Mouse (Mus musculus) neural tube, embryonic 13.5 days (tissue): ENCODE results near the gene Glod5. TPM values are rescaled to one million over a fixed set of nuclear protein-coding genes. Genes with fewer than 3 reads are reported as not detected.
"Not testable (repeated sequence)": the region's sequence is repeated elsewhere in the genome, so short reads cannot be mapped to it uniquely, and the experiment has no call there.

Experiments used
- ATAC-seq: fragments of 200-750 bp; cut with Nextera tagmentation; 2 replicates; pipeline ENCODE4 v1.8.0; 2017; ENCODE audit warnings: low read depth, mild to moderate bottlenecking, moderate TSS enrichment, moderate library complexity
- H3K27ac ChIP-seq: fragments of 300-500 bp; sonication (generic); replicated peaks from 2 replicates; pipeline ENCODE4 v1.5.1; 2015; ENCODE audit warnings: moderate library complexity, mild to moderate bottlenecking, inconsistent platforms
- H3K27me3 ChIP-seq: fragments of 300-500 bp; sonication (generic); 2 replicates; pipeline ENCODE4 v1.6.1; 2015; ENCODE audit warnings: mild to moderate bottlenecking, inconsistent platforms
- H3K36me3 ChIP-seq: fragments of 300-500 bp; sonication (generic); 2 replicates; pipeline ENCODE4 v1.6.1; 2015; ENCODE audit warnings: mild to moderate bottlenecking, inconsistent platforms
- H3K4me1 ChIP-seq: fragments of 300-500 bp; sonication (generic); replicated peaks from 2 replicates; pipeline ENCODE4 v1.6.1; 2015; ENCODE audit warnings: inconsistent platforms
- H3K4me2 ChIP-seq: fragments of 300-500 bp; sonication (generic); 2 replicates; pipeline ENCODE4 v1.6.1; 2015; ENCODE audit warnings: inconsistent platforms, mild to moderate bottlenecking, moderate library complexity
- H3K4me3 ChIP-seq: fragments of 300-500 bp; sonication (generic); 2 replicates; pipeline ENCODE4 v1.5.1; 2015; ENCODE audit warnings: mild to moderate bottlenecking, inconsistent platforms
- H3K9ac ChIP-seq: fragments of 300-500 bp; sonication (generic); 2 replicates; pipeline ENCODE4 v1.6.1; 2015; ENCODE audit warnings: moderate library complexity, mild to moderate bottlenecking, inconsistent platforms
- H3K9me3 ChIP-seq: fragments of 300-500 bp; sonication (generic); 2 replicates; pipeline ENCODE4 v1.6.1; 2016; ENCODE audit warnings: inconsistent platforms
- WGBS: fragments of 180-500 bp; shearing (Covaris S2); methylation state at CpG from one replicate; pipeline ENCODE4 v1.1.7; 2015; 5-methylcytosine and 5-hydroxymethylcytosine counted together
- polyA plus RNA-seq: library from polyadenylated mRNA; unstranded; fragments of >200 nt; fragmentation: Nextera tagmentation; extraction: Ambion mirVana; gene quantifications from 2 replicates; pipeline ENCODE4 v1.2.1, GENCODE M21; 2015

Glod5 gene
- polyA plus RNA-seq, result not detected in 2 replicates

DNA sequence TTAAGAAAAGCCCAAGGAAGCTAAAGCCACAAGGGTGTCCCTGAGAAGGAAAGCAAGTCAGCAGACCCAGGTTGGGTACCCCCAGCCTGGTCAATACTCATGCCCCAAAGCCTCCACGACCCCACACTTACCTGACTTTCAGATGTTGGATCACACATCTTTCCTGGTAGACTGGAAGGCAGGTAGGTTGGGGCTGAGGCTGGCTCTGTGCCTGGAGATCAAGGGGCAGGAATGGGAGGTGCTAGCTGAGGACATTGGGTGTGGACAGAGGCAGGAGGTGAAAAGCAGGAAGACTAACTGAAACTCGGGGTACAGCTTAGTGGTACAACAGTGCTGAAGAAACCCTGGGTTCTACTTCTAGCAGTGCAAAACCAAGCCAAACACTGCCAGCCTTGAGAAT, at the start of gene Glod5:
Gene Glod5 (minus strand): TSS at position 207 of the 400 bp plus-strand sequence.
- ATAC-seq, result no peak
- 77% methylated on average over 2 of the region's 2 CpGs for WGBS
- Histone ChIP-seq H3K4me2 (no peak within 1 kb of the TSS), H3K36me3 (no peaks in the 10 kb centered on the region), H3K4me3 (no peak within 1 kb of the TSS), H3K9me3 (no peaks in the 10 kb centered on the region), H3K27me3 (no peaks in the 10 kb centered on the region), H3K9ac (no peak within 1 kb of the TSS), H3K27ac (no peak within 1 kb of the TSS), H3K4me1 (no peaks in the 10 kb centered on the region)

DNA sequence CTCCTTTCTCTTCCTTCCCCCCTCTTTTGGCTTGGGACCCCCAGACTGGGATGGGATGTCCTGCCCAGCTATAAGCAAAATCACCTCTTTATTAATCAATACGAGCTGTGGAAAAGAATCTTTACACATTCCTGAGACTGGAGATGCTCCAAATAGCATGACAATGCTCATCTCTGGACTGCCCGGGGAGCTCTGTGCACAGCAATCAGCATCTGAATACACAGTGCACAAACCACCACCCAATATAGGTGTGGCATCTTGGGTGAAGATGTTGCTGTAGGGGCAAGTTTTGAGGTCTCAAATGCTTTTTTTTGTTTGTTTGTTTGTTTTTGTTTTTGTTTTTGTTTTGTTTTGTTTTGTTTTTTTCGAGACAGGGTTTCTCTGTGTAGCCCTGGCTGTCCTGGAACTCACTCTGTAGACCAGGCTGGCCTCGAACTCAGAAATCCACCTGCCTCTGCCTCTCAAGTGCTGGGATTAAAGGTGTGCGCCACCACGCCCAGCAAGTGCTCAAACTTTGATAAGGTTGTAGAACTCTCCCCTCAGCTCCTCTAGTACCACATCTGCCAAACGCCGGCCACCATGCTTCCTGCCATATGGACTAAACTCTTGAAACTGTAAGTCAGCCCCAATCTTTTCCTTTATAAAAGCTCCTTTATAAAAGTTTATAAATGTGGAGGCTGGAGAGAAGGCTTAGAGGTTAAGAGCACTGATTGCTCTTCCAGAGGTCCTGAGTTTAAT, 32.9 kb upstream of the Glod5 start:
- not testable (repeated sequence) for H3K4me2 ChIP-seq, H3K9me3 ChIP-seq, H3K36me3 ChIP-seq, H3K27me3 ChIP-seq, H3K27ac ChIP-seq, H3K4me3 ChIP-seq, ATAC-seq, H3K4me1 ChIP-seq, H3K9ac ChIP-seq
- 82% methylated on average over 8 of the region's 8 CpGs for WGBS

DNA sequence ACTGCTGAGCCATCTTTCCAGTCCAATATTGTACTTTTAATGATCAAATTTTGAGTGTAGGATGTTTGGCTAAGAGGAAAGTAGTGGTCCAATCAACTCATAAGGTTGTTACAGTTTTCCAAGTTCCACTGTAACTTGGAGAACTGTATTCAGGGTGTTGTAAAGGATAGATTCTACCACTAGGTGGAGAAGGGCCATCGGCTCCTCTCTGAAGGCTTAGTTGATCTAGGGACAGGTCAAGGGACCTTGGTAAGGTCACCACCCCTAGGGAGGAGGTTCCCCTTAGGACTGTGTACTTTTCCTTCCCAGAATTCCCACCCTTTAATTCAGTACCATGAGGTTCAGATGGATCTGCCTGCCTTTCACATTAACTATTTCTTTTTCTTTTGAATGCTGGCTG, 14.7 kb upstream of the Glod5 start:
- no peaks in the 10 kb centered on the region for H3K36me3 ChIP-seq
- no peaks in the 10 kb centered on the region for H3K27me3 ChIP-seq
- no peak overlapping the region for H3K9ac ChIP-seq
- no peaks in the 10 kb centered on the region for H3K9me3 ChIP-seq
- WGBS, result 38% methylated on average over 1 of the region's 1 CpGs
- H3K4me1 ChIP-seq, result no peaks in the 10 kb centered on the region
- no peak overlapping the region for H3K4me3 ChIP-seq
- ATAC-seq, result no peak
- no peak overlapping the region for H3K27ac ChIP-seq
- H3K4me2 ChIP-seq, result no peak overlapping the region

DNA sequence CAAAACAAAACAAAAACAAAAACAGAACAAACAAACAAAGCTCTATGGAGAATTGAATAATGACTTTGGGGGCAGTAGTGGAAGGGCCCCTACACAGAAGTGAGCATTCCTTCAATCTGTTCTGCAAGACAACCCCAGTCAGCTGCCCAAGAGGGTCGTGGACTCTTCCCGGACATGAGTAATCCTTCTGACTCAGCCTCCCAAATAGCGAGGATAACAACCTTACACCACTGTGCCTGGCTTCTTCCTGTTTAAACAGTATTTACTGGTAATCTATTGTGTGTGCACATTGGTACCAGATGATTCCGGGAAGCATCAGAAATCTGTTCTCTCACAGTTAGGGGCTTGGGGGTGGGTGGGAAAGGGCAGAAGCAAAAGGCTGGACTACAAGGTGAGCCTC, 8.5 kb upstream of the Glod5 start:
- 73% methylated on average over 4 of the region's 4 CpGs for WGBS

DNA sequence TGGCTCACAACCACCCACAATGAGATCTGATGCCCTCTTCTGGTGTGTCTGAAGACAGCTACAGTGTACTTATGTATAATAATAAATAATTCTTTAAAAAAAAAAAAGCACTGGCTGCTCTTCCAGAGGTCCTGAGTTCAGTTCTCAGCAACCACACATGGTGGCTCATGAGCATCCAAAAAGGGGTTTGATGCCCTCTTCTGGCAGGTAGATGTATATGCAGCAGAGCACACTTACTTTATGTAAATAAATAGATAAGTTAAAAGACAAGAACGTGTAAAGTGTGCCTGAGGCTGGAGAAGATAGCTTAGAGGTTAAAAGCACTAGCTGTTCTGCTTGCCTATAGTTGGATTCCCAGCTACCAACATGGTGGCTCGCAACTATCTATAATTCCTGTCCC, 6.5 kb upstream of the Glod5 start:
- ATAC-seq, result no peak
- no peak overlapping the region for H3K9ac ChIP-seq
- H3K27me3 ChIP-seq, result no peaks in the 10 kb centered on the region
- H3K4me3 ChIP-seq, result no peak overlapping the region
- H3K9me3 ChIP-seq, result no peaks in the 10 kb centered on the region
- H3K4me1 ChIP-seq, result no peaks in the 10 kb centered on the region
- H3K36me3 ChIP-seq, result no peaks in the 10 kb centered on the region
- 72% methylated on average over 2 of the region's 2 CpGs for WGBS
- H3K4me2 ChIP-seq, result no peak overlapping the region
- H3K27ac ChIP-seq, result no peak overlapping the region

More for the DNA sequence above, 8.5 kb upstream of the Glod5 start:
- H3K4me3 ChIP-seq, result no peak overlapping the region
- no peak for ATAC-seq
- no peak overlapping the region for H3K9ac ChIP-seq
- H3K27ac ChIP-seq, result no peak overlapping the region
- no peaks in the 10 kb centered on the region for H3K27me3 ChIP-seq
- no peaks in the 10 kb centered on the region for H3K36me3 ChIP-seq
- H3K4me1 ChIP-seq, result no peaks in the 10 kb centered on the region
- no peak overlapping the region for H3K4me2 ChIP-seq
- no peaks in the 10 kb centered on the region for H3K9me3 ChIP-seq

DNA sequence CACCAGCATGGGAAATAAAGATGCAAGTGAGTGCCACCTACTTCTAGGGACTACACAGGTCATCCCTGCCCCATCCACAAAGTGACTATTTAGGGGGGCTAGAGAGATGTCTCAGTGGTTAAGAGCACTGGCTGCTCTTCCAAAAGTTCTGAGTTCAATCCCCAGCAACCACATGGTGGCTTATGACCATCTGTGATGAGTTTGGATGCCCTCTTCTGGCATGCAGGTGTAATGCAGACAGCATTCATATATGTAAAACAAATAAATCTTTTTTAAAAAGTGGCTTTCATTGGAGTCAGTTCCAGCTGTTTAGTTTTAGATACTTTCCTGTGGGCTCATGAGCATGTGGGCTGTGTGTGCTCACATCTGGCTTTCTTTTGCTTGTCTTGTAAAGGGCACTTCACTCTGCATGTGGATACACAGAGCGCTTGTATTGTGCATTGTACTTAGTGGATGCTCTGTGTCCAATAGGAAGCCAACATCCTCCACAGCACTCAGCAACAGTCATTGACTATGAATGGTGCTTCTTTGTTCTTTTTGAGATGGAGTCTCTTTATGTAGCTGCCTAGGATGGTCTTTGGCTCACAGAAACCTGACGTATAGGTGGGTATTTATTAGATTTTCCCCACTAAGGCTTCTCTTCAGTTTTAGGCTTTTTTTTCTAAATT, 2.0 kb upstream of the Glod5 start:
- Histone ChIP-seq H3K4me2 (no peak overlapping the region), H3K27ac (no peak overlapping the region), H3K27me3 (no peaks in the 10 kb centered on the region), H3K9me3 (no peaks in the 10 kb centered on the region), H3K36me3 (no peaks in the 10 kb centered on the region), H3K9ac (no peak overlapping the region), H3K4me1 (no peaks in the 10 kb centered on the region), H3K4me3 (no peak overlapping the region)
- ATAC-seq, result no peak
- 67% methylated on average over 2 of the region's 2 CpGs for WGBS

DNA sequence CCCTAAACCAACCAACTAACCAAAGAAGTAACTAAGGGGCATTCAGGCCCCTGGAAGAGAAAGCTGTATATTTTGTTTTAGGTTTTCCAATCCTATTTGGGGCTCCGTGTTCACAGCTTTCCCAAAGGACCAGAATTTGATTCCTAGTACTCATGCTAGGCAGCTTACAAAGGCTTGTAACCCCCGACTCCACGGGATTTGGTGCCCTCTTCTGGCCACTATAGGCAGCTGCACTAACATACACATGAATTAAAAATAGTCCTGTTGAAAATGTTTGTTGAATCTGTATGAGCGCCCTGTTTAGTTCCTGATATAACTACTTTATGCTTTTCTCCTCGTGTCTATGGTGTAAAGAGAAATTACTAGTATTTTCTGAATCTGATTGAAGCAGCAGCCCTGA, 1.1 kb downstream of the Glod5 start:
- Histone ChIP-seq H3K9me3 (no peaks in the 10 kb centered on the region), H3K36me3 (no peaks in the 10 kb centered on the region), H3K4me1 (no peaks in the 10 kb centered on the region), H3K9ac (no peak overlapping the region), H3K4me3 (no peak overlapping the region), H3K4me2 (no peak overlapping the region), H3K27me3 (no peaks in the 10 kb centered on the region), H3K27ac (no peak overlapping the region)
- no peak for ATAC-seq
- whole genome bisulfite sequencing, result 16% methylated on average over 5 of the region's 5 CpGs

DNA sequence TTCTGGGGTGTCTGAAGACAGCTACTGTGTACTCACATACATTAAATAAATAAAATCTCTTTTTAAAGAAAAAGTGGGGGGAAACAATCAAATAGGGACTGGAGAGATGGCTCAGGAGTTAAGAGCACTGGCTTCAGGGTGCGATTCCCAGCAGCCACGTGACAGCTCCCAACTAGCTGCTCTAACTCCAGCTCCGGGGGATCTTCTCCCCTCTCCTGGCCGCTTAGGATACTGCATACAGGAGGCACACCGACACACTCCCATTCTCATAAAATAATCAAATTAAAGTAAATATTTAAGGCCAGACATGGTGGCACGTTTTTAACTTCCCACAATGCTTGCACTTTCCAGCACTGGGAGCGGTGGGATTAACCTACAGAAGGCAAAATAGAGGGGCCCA, 2.6 kb downstream of the Glod5 start:
- not testable (repeated sequence) for H3K4me3 ChIP-seq, H3K4me2 ChIP-seq, H3K9me3 ChIP-seq, ATAC-seq, H3K36me3 ChIP-seq, H3K4me1 ChIP-seq, H3K27me3 ChIP-seq, H3K27ac ChIP-seq, H3K9ac ChIP-seq
- 34% methylated on average over 7 of the region's 7 CpGs for WGBS

DNA sequence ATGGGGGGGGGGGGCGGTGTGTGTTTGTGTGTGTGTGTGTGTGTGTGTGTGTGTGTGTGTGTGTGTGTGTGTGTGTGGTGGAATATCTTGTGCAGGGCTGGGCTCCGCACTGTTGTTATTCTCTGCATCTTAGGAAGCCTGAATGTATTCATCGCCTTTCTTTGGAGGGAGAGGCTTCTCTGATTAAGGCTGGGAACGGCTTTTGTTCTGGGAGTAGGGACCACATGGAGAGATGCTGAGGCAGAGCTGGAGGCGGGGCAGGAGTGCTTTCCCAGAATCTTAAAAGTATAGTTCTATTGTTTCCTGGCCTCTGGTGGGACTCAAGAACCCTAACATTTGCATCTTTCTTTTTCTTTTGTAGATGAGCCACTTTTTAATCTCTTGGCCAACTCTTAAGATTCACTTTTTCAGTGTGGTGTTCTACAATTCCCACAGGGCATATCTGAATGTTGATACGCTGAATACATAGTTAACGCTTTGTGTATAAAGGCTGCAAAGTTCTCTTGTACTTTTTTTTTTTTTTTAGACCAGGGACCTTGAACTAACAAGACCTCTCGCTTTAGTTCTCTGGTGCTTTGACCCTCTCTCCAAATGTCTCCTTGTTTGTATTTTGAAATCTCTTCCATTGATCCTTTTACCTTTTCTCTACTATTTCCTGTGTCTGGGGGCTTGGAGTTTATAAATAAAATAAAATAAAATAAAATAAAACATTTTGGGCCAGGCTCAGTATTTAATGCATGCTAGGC, 4.5 kb downstream of the Glod5 start:
- Histone ChIP-seq H3K4me1 (no peaks in the 10 kb centered on the region; the same call in 1 of the 2 replicates), H3K9me3 (no peaks in the 10 kb centered on the region), H3K36me3 (no peaks in the 10 kb centered on the region), H3K4me2 (no peak overlapping the region), H3K27me3 (no peaks in the 10 kb centered on the region), H3K4me3 (no peak overlapping the region), H3K27ac (no peak overlapping the region), H3K9ac (no peak overlapping the region)
- peak; percentile 36; the same call in 1 of the 2 replicates for ATAC-seq
- 18% methylated on average over 7 of the region's 8 CpGs for WGBS

DNA sequence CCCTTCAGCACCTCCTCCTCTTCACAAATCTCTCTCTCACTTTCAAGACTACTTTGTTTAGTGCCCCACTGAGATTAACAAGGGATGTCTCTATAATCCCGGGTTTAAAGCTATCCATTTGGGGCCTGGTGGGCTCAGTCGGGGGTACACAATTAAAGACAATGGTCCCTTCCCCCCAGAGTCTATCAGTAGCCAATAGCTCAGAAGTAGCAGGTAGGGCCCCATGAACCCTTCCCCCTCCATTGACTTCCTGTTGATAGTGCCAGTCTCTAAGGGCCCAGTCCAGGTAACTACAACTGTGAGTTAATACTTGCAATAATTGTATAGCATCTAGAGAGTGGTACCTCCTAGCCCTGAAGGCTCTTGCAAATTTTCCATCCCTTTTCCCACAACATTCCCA, 5.1 kb downstream of the Glod5 start:
- 16% methylated on average over 2 of the region's 2 CpGs for WGBS

DNA sequence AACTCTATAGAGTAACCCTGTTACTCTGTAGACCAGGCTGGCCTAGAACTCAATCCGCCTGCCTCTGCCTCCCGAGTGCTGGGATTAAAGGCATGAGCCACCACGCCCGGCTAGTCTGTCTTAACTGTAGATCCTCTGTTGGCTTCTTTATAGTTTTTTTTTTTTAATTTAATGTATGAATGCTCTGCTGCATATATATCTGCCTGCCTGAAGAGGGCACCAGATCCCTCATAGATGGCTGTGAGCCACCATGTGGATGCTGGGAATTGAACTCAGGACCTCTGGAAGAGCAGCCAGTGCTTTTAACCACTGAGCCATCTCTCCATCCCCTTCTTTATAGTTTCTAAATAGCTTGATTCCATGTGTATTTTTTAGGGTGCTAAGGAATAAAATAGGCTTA, 8.9 kb downstream of the Glod5 start:
- not testable (repeated sequence) for H3K27ac ChIP-seq, H3K9ac ChIP-seq, H3K4me1 ChIP-seq, H3K4me3 ChIP-seq, H3K9me3 ChIP-seq, H3K27me3 ChIP-seq, ATAC-seq, H3K4me2 ChIP-seq, H3K36me3 ChIP-seq
- WGBS, result 88% methylated on average over 4 of the region's 4 CpGs

More for the DNA sequence above, 5.1 kb downstream of the Glod5 start:
- no peaks in the 10 kb centered on the region for H3K27me3 ChIP-seq
- H3K4me2 ChIP-seq, result no peak overlapping the region
- H3K27ac ChIP-seq, result no peak overlapping the region
- 0 out of 2 replicates have a peak, but pooled peaks have one; percentile 15 for ATAC-seq
- H3K4me1 ChIP-seq, result no peaks in the 10 kb centered on the region; the same call in 1 of the 2 replicates
- no peaks in the 10 kb centered on the region for H3K9me3 ChIP-seq
- no peaks in the 10 kb centered on the region for H3K36me3 ChIP-seq
- H3K9ac ChIP-seq, result no peak overlapping the region
- H3K4me3 ChIP-seq, result no peak overlapping the region

DNA sequence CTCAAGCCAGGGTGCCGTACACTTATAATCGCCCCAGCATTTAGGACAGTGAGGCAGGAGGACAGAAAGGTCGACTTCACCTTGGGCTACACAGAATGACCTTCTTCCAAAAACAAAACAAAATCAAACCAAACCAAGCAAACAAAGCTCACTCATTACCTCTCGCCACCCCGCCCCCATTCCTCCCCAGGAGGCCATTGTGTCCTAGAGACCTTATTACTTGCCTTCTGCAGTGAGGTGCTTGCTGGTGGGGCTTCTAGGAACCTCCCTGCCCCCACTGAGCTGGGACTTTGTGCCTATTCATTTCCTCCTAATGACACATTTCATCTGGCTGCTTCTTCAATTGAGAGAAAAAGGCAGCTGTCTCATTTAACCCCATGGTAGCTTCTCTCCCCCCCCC, 9.7 kb downstream of the Glod5 start:
- 16% methylated on average over 5 of the region's 5 CpGs for WGBS
- H3K4me1 ChIP-seq, result no peaks in the 10 kb centered on the region; the same call in 1 of the 2 replicates
- H3K9ac ChIP-seq, result no peak overlapping the region
- no peaks in the 10 kb centered on the region for H3K9me3 ChIP-seq
- ATAC-seq, result no peak
- H3K36me3 ChIP-seq, result no peaks in the 10 kb centered on the region
- H3K27ac ChIP-seq, result no peak overlapping the region
- no peak overlapping the region for H3K4me2 ChIP-seq
- H3K4me3 ChIP-seq, result no peak overlapping the region
- H3K27me3 ChIP-seq, result no peaks in the 10 kb centered on the region
